Mouse (Mus musculus): ENCODE measurements around the gene Olfr52. TPM values are rescaled to one million over a fixed set of nuclear protein-coding genes. Genes with fewer than 3 reads are reported as not detected.
"Not testable (repeated sequence)": the region's sequence is repeated elsewhere in the genome, so short reads cannot be mapped to it uniquely, and the experiment has no call there.

The Olfr52 gene
- not detected in 2 replicates for polyA plus RNA-seq (2015; fragmentation: Nextera tagmentation; extraction: Ambion mirVana)

GRCm38 (mm10) chr2:86185583-86185982 lies at the start of gene Olfr52:
Gene Olfr52, minus strand, starts transcription at chr2:86185683.
- ATAC-seq: no peak
- H3K9ac ChIP-seq: no peak within 1 kb of the TSS
- H3K9me3 ChIP-seq (replicated peaks): no peaks in the 10 kb centered on the region
- no peak within 1 kb of the TSS for H3K4me3 ChIP-seq
- H3K4me2 ChIP-seq: no peak within 1 kb of the TSS
- no peaks in the 10 kb centered on the region for H3K4me1 ChIP-seq
- no peak within 1 kb of the TSS for H3K27ac ChIP-seq
- H3K27me3 ChIP-seq: no peaks in the 10 kb centered on the region
- no peaks in the 10 kb centered on the region for H3K36me3 ChIP-seq (ENCODE audit: poor library complexity, severe bottlenecking)

GRCm38 (mm10) chr2:86231301-86231700 lies 45.8 kb upstream of the Olfr52 start, which contains the start of gene Olfr1047:
Gene Olfr1047, minus strand, starts transcription at chr2:86231401.
- H3K9me3 ChIP-seq (replicated peaks): no peaks in the 10 kb centered on the region
- no peak within 1 kb of the TSS for H3K4me3 ChIP-seq
- 87% methylated on average over 1 of the region's 1 CpGs for WGBS
- H3K27me3 ChIP-seq: no peaks in the 10 kb centered on the region
- no peaks in the 10 kb centered on the region for H3K4me1 ChIP-seq
- no peak for ATAC-seq
- no peaks in the 10 kb centered on the region for H3K36me3 ChIP-seq (ENCODE audit: poor library complexity, severe bottlenecking)
- H3K4me2 ChIP-seq: no peak within 1 kb of the TSS
- H3K27ac ChIP-seq: no peak within 1 kb of the TSS
- H3K9ac ChIP-seq: no peak within 1 kb of the TSS

GRCm38 (mm10) chr2:86219214-86219613 lies 33.7 kb upstream of the Olfr52 start, which contains the start of gene Olfr1046:
Gene Olfr1046, minus strand, starts transcription at chr2:86219314.
- H3K36me3 ChIP-seq (ENCODE audit: poor library complexity, severe bottlenecking): no peaks in the 10 kb centered on the region
- H3K4me1 ChIP-seq: no peaks in the 10 kb centered on the region
- no peak within 1 kb of the TSS for H3K9ac ChIP-seq
- ATAC-seq: no peak
- no peak within 1 kb of the TSS for H3K4me2 ChIP-seq
- H3K4me3 ChIP-seq: no peak within 1 kb of the TSS
- 70% methylated on average over 2 of the region's 2 CpGs for WGBS
- H3K27me3 ChIP-seq: no peaks in the 10 kb centered on the region
- H3K27ac ChIP-seq: no peak within 1 kb of the TSS
- H3K9me3 ChIP-seq (replicated peaks): no peaks in the 10 kb centered on the region

- Histone ChIP-seq H3K4me3 (no peak within 1 kb of the TSS), H3K27ac (no peak within 1 kb of the TSS), H3K27me3 (no peaks in the 10 kb centered on the region), H3K36me3 (ENCODE audit: poor library complexity, severe bottlenecking) (no peaks in the 10 kb centered on the region), H3K9me3 (replicated peaks) (no peaks in the 10 kb centered on the region), H3K4me1 (no peaks in the 10 kb centered on the region), H3K4me2 (no peak within 1 kb of the TSS), H3K9ac (no peak within 1 kb of the TSS)
- ATAC-seq: no peak
Observed at GRCm38 (mm10) chr2:86202909-86203308, 17.4 kb upstream of the Olfr52 start, which contains the start of gene Olfr1045. Gene Olfr1045, minus strand, starts transcription at chr2:86203009.

GRCm38 (mm10) chr2:86195863-86196262 lies 10.4 kb upstream of the Olfr52 start:
- 50% methylated on average over 1 of the region's 1 CpGs for WGBS
- no peak overlapping the region for H3K4me3 ChIP-seq
- no peak overlapping the region for H3K9ac ChIP-seq
- H3K27me3 ChIP-seq: no peaks in the 10 kb centered on the region
- H3K27ac ChIP-seq: no peak overlapping the region
- no peak for ATAC-seq
- no peaks in the 10 kb centered on the region for H3K4me1 ChIP-seq
- no peaks in the 10 kb centered on the region for H3K9me3 ChIP-seq (replicated peaks)
- no peaks in the 10 kb centered on the region for H3K36me3 ChIP-seq (ENCODE audit: poor library complexity, severe bottlenecking)
- H3K4me2 ChIP-seq: no peak overlapping the region

- no peaks in the 10 kb centered on the region for H3K9me3 ChIP-seq (replicated peaks)
- H3K27me3 ChIP-seq: no peaks in the 10 kb centered on the region
- H3K27ac ChIP-seq: no peak overlapping the region
- no peak overlapping the region for H3K4me3 ChIP-seq
- WGBS: 72% methylated on average over 3 of the region's 3 CpGs
- no peaks in the 10 kb centered on the region for H3K36me3 ChIP-seq (ENCODE audit: poor library complexity, severe bottlenecking)
- no peak for ATAC-seq
- no peaks in the 10 kb centered on the region for H3K4me1 ChIP-seq
- H3K4me2 ChIP-seq: no peak overlapping the region
- H3K9ac ChIP-seq: no peak overlapping the region
Observed at GRCm38 (mm10) chr2:86179950-86180349, 5.5 kb downstream of the Olfr52 start.

GRCm38 (mm10) chr2:86177720-86178119 lies 7.8 kb downstream of the Olfr52 start, which contains the start of gene Olfr1044:
Gene Olfr1044, minus strand, starts transcription at chr2:86177820.
- no peak for ATAC-seq

GRCm38 (mm10) chr2:86175422-86175821 lies 10.1 kb downstream of the Olfr52 start:
- H3K9ac ChIP-seq; H3K27me3 ChIP-seq; H3K9me3 ChIP-seq (replicated peaks); H3K4me3 ChIP-seq; H3K36me3 ChIP-seq (ENCODE audit: poor library complexity, severe bottlenecking); ATAC-seq; H3K27ac ChIP-seq; H3K4me1 ChIP-seq; H3K4me2 ChIP-seq: not testable (repeated sequence)
- 92% methylated on average over 7 of the region's 7 CpGs for WGBS

More at GRCm38 (mm10) chr2:86177720-86178119, 7.8 kb downstream of the Olfr52 start, which contains the start of gene Olfr1044:
- Histone ChIP-seq H3K27ac (no peak within 1 kb of the TSS), H3K36me3 (ENCODE audit: poor library complexity, severe bottlenecking) (no peaks in the 10 kb centered on the region), H3K4me3 (no peak within 1 kb of the TSS), H3K9ac (no peak within 1 kb of the TSS), H3K4me1 (no peaks in the 10 kb centered on the region), H3K27me3 (no peaks in the 10 kb centered on the region), H3K4me2 (no peak within 1 kb of the TSS), H3K9me3 (replicated peaks) (no peaks in the 10 kb centered on the region)

GRCm38 (mm10) chr2:86167422-86167821 lies 18.1 kb downstream of the Olfr52 start, which contains the start of gene Olfr1043:
Gene Olfr1043, minus strand, starts transcription at chr2:86167522.
- H3K27ac ChIP-seq: no peak within 1 kb of the TSS
- WGBS: 91% methylated on average over 2 of the region's 2 CpGs
- no peak for ATAC-seq

GRCm38 (mm10) chr2:86161738-86162137 lies 23.7 kb downstream of the Olfr52 start, which contains the start of gene Olfr1042:
Gene Olfr1042, minus strand, starts transcription at chr2:86161838.
- H3K27ac ChIP-seq: no peak within 1 kb of the TSS
- H3K4me3 ChIP-seq: no peak within 1 kb of the TSS
- H3K4me1 ChIP-seq: no peaks in the 10 kb centered on the region
- no peak for ATAC-seq
- no peaks in the 10 kb centered on the region for H3K36me3 ChIP-seq (ENCODE audit: poor library complexity, severe bottlenecking)
- WGBS: 93% methylated on average over 2 of the region's 2 CpGs
- H3K4me2 ChIP-seq: no peak within 1 kb of the TSS
- H3K27me3 ChIP-seq: no peaks in the 10 kb centered on the region
- H3K9ac ChIP-seq: no peak within 1 kb of the TSS
- no peaks in the 10 kb centered on the region for H3K9me3 ChIP-seq (replicated peaks)

More at GRCm38 (mm10) chr2:86167422-86167821, 18.1 kb downstream of the Olfr52 start, which contains the start of gene Olfr1043:
- Histone ChIP-seq H3K4me2 (no peak within 1 kb of the TSS), H3K9me3 (replicated peaks) (no peaks in the 10 kb centered on the region), H3K9ac (no peak within 1 kb of the TSS), H3K4me1 (no peaks in the 10 kb centered on the region), H3K4me3 (no peak within 1 kb of the TSS), H3K36me3 (ENCODE audit: poor library complexity, severe bottlenecking) (no peaks in the 10 kb centered on the region), H3K27me3 (no peaks in the 10 kb centered on the region)

GRCm38 (mm10) chr2:86146632-86147031 lies 38.9 kb downstream of the Olfr52 start, which contains the start of gene Olfr1040:
Gene Olfr1040, minus strand, starts transcription at chr2:86146732.
- no peak for ATAC-seq
- no peaks in the 10 kb centered on the region for H3K27me3 ChIP-seq
- no peak within 1 kb of the TSS for H3K9ac ChIP-seq
- H3K4me2 ChIP-seq: no peak within 1 kb of the TSS
- H3K27ac ChIP-seq: no peak within 1 kb of the TSS
- no peaks in the 10 kb centered on the region for H3K36me3 ChIP-seq (ENCODE audit: poor library complexity, severe bottlenecking)
- no peaks in the 10 kb centered on the region for H3K9me3 ChIP-seq (replicated peaks)
- WGBS: 88% methylated on average over 1 of the region's 1 CpGs
- no peaks in the 10 kb centered on the region for H3K4me1 ChIP-seq
- H3K4me3 ChIP-seq: no peak within 1 kb of the TSS

- 96% methylated on average over 1 of the region's 1 CpGs for WGBS
- H3K9me3 ChIP-seq (replicated peaks): no peaks in the 10 kb centered on the region
- H3K4me1 ChIP-seq: no peaks in the 10 kb centered on the region
- H3K4me2 ChIP-seq: no peak within 1 kb of the TSS
- H3K27me3 ChIP-seq: no peaks in the 10 kb centered on the region
- no peak within 1 kb of the TSS for H3K9ac ChIP-seq
- no peak for ATAC-seq
- no peak within 1 kb of the TSS for H3K27ac ChIP-seq
- no peaks in the 10 kb centered on the region for H3K36me3 ChIP-seq (ENCODE audit: poor library complexity, severe bottlenecking)
- no peak within 1 kb of the TSS for H3K4me3 ChIP-seq
Observed at GRCm38 (mm10) chr2:86135828-86136227, 49.7 kb downstream of the Olfr52 start, which contains the start of gene Olfr1039. Gene Olfr1039, minus strand, starts transcription at chr2:86135928.
